Mouse (Mus musculus) ES-E14 (cell line): ENCODE results near the gene Nanos3. TPM values are rescaled to one million over a fixed set of nuclear protein-coding genes. Genes with fewer than 3 reads are reported as not detected.

Source experiments
- DNase-seq: peaks from one replicate; pipeline ENCODE4 v3.0.0-alpha.2; 2013; ENCODE audit warnings: low read depth, low spot score
- H3K27ac ChIP-seq: 2 replicates; pipeline ENCODE4 v1.5.1; 2012; ENCODE audit warnings: low read depth, mild to moderate bottlenecking, low read length, moderate library complexity, mixed read lengths; ENCODE audit not compliant: poor library complexity, insufficient read depth, severe bottlenecking
- H3K36me3 ChIP-seq: 2 replicates; pipeline ENCODE4 v1.6.1; 2012; ENCODE audit warnings: mild to moderate bottlenecking, low read length, moderate library complexity, mixed read lengths; ENCODE audit not compliant: control insufficient read depth, poor library complexity, insufficient read depth, severe bottlenecking
- H3K4me1 ChIP-seq, 2 experiments: fragments of 150-350 bp in 1 of 2; sonication (generic) in 1 of 2; 2 replicates each; pipeline ENCODE4 v1.6.1; 2012; ENCODE audit warnings: low read length in 2 of 2, mild to moderate bottlenecking in 1 of 2, mixed read lengths in 1 of 2; ENCODE audit not compliant: control insufficient read depth in 2 of 2, insufficient read depth in 2 of 2, poor library complexity in 1 of 2
- H3K4me3 ChIP-seq, 2 experiments: fragments of 150-350 bp in 1 of 2; sonication (generic) in 1 of 2; 2 replicates each; pipeline ENCODE4 v1.5.1; 2012; ENCODE audit warnings: low read length in 2 of 2, low read depth in 1 of 2, mild to moderate bottlenecking in 1 of 2, mixed read lengths in 1 of 2; ENCODE audit not compliant: insufficient read depth in 1 of 2, poor library complexity in 1 of 2, severe bottlenecking in 1 of 2
- H3K9ac ChIP-seq: 2 replicates; pipeline ENCODE4 v1.6.1; 2012; ENCODE audit warnings: low read depth, mild to moderate bottlenecking, low read length, mixed read lengths; ENCODE audit not compliant: poor library complexity, insufficient read depth, severe bottlenecking
- H3K9me3 ChIP-seq: fragments of 150-350 bp; sonication (generic); 2 replicates; pipeline ENCODE4 v1.6.1; 2012; ENCODE audit warnings: low read depth, mild to moderate bottlenecking, low read length; ENCODE audit not compliant: control insufficient read depth, insufficient read depth
- CHD2 ChIP-seq: IDR thresholded peaks from 2 replicates; pipeline ENCODE4 v1.6.1; 2014; ENCODE audit warnings: mild to moderate bottlenecking, low read depth, low read length, inconsistent platforms
- HCFC1 ChIP-seq: IDR thresholded peaks from 2 replicates; pipeline ENCODE4 v1.6.1; 2012; ENCODE audit warnings: low read length, inconsistent platforms, borderline replicate concordance; ENCODE audit not compliant: insufficient read depth
- MAFK ChIP-seq: IDR thresholded peaks from 2 replicates; pipeline ENCODE4 v1.6.1; 2014; ENCODE audit warnings: mild to moderate bottlenecking, low read depth, low read length, inconsistent platforms; ENCODE audit not compliant: insufficient read depth
- ZC3H11A ChIP-seq: IDR thresholded peaks from 2 replicates; pipeline ENCODE4 v1.6.1; 2012; ENCODE audit warnings: low read depth, mild to moderate bottlenecking, inconsistent platforms, low read length, borderline replicate concordance
- ZNF384 ChIP-seq: IDR thresholded peaks from 2 replicates; pipeline ENCODE4 v1.6.1; 2012; ENCODE audit warnings: low read depth, low read length, inconsistent platforms
- in situ Hi-C, 2 experiments: fragments of 600-800 bp; cut with MboI; formaldehyde crosslinking; loops; one replicate each; pipeline ENCODE4 v1.15.1; 2025; ENCODE audit warnings: low sequenced_read_pairs in 2 of 2, inconsistent platforms in 1 of 2; ENCODE audit not compliant: unreplicated experiment in 2 of 2
- total RNA-seq: library from RNA; depleted of rRNA; stranded (reverse); fragments of 300-350 nt; gene quantifications from 2 replicates; pipeline ENCODE4 v1.2.3, GENCODE M21; 2012

Gene Nanos3
- total RNA-seq, 1 experiment = 7.0 TPM

GRCm38 (mm10) chr8:84193161-84193560 lies 8.1 kb upstream of the Nanos3 start:
- peak overlapping the region; percentile 97 for H3K27ac ChIP-seq
- no peak for TF ChIP-seq ZC3H11A
- TF ChIP-seq CHD2 = no peak
- no peak for TF ChIP-seq HCFC1
- 0 out of 2 replicates have a peak overlapping the region, but pooled peaks have one; percentile 93 for H3K9ac ChIP-seq
- no peaks in the 10 kb centered on the region for H3K9me3 ChIP-seq
- H3K36me3 ChIP-seq = no peaks in the 10 kb centered on the region
- DNase-seq = no peak
- in situ Hi-C loops = no loop called here
- H3K4me1 ChIP-seq = peaks cover 7 to 17% of the 10 kb centered on the region in 2 experiments; a peak in 3 of 4 replicates
- H3K4me3 ChIP-seq = no peak overlapping the region; a peak in 1 of 4 replicates

DNA sequence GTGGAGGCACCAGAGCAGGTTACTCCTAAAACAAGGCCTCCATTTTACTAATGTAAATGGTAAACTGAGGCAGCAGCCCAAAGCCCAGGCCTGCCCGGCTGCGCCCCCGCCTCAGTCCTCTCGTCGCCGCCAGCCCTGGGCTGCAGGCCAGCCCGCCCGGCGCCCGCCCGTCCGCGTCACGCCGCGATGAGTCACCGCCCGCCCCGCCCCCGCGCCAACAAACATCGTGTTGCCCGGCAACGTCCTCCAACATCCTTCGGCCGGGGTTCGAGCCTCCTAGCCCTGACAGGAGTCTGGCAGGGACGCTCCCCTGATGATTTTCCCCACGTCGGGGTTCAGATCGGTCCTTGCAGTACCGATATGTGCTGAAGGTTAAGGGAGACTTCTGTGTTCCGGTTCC lies 7.5 kb upstream of the Nanos3 start:
- Histone ChIP-seq H3K36me3 (no peaks in the 10 kb centered on the region), H3K9ac (peak overlapping the region; percentile 93), H3K9me3 (no peaks in the 10 kb centered on the region), H3K4me1 (peaks cover 7 to 12% of the 10 kb centered on the region in 2 experiments; a peak in 3 of 4 replicates), H3K27ac (peak overlapping the region; percentile 97), H3K4me3 (peak overlapping the region; percentile 65 to 67)
- in situ Hi-C loops = no loop called here
- TF ChIP-seq HCFC1 = no peak
- TF ChIP-seq CHD2 = no peak
- TF ChIP-seq ZC3H11A = no peak
- TF ChIP-seq MAFK = no peak
- no peak for TF ChIP-seq ZNF384
- DNase-seq = no peak

GRCm38 (mm10) chr8:84192023-84192422 lies 7.0 kb upstream of the Nanos3 start:
- H3K9me3 ChIP-seq = no peaks in the 10 kb centered on the region
- peak overlapping the region; percentile 65 to 67 for H3K4me3 ChIP-seq
- H3K27ac ChIP-seq = peak overlapping the region; percentile 97
- peaks cover 7 to 12% of the 10 kb centered on the region in 2 experiments; a peak in 3 of 4 replicates for H3K4me1 ChIP-seq
- DNase-seq = no peak
- TF ChIP-seq ZC3H11A = no peak
- TF ChIP-seq MAFK = peak; percentile 77
- no peak for TF ChIP-seq HCFC1
- TF ChIP-seq ZNF384 = no peak
- no peaks in the 10 kb centered on the region for H3K36me3 ChIP-seq
- peak overlapping the region; percentile 93 for H3K9ac ChIP-seq
- in situ Hi-C loops = no loop called here

DNA sequence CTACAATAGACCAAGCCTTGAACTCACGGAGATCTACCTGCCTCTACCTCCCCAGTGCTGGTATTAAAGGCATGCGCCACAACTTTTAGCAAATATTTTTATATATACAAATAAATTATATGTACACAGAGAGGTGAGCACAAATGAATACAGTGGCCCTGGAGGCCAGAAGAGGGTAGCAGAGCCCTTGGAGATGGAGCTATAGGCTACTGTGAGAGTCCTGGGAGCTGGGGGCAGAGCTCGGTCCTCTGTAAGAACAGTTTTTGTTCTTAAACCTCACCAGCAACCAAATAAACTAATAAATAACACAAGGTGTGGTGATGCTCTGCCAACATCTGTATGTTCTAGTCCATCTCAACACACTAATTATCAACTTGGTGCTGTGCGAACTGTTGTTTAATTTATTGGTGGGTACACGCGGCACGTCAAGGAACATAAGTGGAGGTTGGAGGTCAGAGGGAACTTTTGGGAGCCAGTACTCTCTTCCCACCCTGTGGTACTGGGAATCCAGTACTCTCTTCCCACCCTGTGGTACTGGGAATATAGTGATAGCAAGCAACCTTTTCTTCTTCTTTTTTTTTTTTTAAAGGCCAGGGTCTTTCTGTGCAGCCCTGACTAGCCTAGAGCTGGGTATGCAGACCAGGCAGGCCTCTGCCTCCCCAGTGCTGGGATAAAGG lies 5.3 kb upstream of the Nanos3 start:
- H3K9ac ChIP-seq = peak overlapping the region; percentile 45; the same call in 1 of the 2 replicates
- H3K4me3 ChIP-seq = peak overlapping the region in 1 of 2 experiments; percentile 15; a peak in 1 of 4 replicates
- H3K4me1 ChIP-seq = peaks cover 5 to 15% of the 10 kb centered on the region in 2 experiments; a peak in 3 of 4 replicates
- in situ Hi-C loops = no loop called here
- no peaks in the 10 kb centered on the region for H3K9me3 ChIP-seq
- no peak for DNase-seq
- peak overlapping the region; percentile 66; the same call in 1 of the 2 replicates for H3K27ac ChIP-seq
- no peak for TF ChIP-seq ZC3H11A
- TF ChIP-seq ZNF384 = peak; percentile 56; the same call in 1 of the 2 replicates
- TF ChIP-seq CHD2 = no peak
- no peak for TF ChIP-seq MAFK
- TF ChIP-seq HCFC1 = no peak
- H3K36me3 ChIP-seq = no peaks in the 10 kb centered on the region

GRCm38 (mm10) chr8:84189603-84190002 lies 4.6 kb upstream of the Nanos3 start:
- H3K9ac ChIP-seq = peak overlapping the region; percentile 68; the same call in 1 of the 2 replicates
- no peak for TF ChIP-seq MAFK
- TF ChIP-seq ZC3H11A = no peak
- TF ChIP-seq ZNF384 = no peak
- no peak for TF ChIP-seq HCFC1
- in situ Hi-C loops = no loop called here
- H3K27ac ChIP-seq = peak overlapping the region; percentile 66
- H3K4me1 ChIP-seq = peaks cover 9 to 18% of the 10 kb centered on the region in 2 experiments; a peak in 3 of 4 replicates
- H3K9me3 ChIP-seq = no peaks in the 10 kb centered on the region
- DNase-seq = no peak
- peak overlapping the region in 1 of 2 experiments; percentile 36; a peak in 2 of 4 replicates for H3K4me3 ChIP-seq
- H3K36me3 ChIP-seq = no peaks in the 10 kb centered on the region
